Mouse (Mus musculus): ENCODE results near the gene Dhrs9. TPM values are rescaled to one million over a fixed set of nuclear protein-coding genes. Genes with fewer than 3 reads are reported as not detected.

Gene Dhrs9
- polyA plus RNA-seq, 1 experiment from 2014 or later: not detected

DNA sequence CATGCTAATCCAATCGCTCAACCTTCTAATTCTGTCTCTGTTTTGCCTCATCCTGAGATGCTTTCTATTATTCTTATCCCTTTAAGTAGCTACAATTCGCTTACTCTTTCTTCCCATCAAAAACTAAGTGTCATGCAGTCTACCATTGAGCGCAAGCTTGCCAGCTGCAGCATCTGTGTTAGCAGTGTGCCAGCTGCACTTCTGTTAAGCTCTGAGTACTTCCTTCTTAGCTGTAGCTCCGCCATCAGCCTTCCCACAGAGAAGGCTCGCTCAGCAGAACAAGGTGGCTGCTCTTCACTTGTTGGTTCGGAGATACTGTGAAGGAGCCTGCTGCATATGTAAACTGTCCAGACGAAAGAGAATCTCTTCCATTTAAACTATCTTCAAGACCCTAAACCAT is 22.1 kb downstream of the Dhrs9 start:
- WGBS: 91% methylated on average over 7 of the region's 7 CpGs
- no peak for ATAC-seq (ENCODE audit: low read depth)

DNA sequence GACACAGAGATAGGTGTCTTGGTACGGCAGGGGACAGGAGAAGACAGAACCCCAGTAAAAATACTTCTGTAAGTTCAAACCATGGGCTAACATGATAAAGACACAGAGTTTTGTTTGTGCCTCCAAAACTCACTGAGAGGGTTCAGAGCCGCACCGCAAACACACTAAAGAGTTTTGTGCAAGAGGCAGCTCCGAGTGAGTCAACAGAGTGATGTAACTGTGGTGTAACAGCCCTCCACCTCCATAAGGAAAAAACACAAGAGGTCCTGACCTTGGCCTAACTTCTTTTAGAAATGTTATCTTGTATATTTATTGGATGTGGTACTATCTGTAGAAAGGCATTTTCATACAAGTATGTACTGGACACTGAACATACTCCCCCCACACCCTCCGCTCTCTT is 25.4 kb downstream of the Dhrs9 start:
- no peak overlapping the region for H3K4me3 ChIP-seq (ENCODE audit: low read depth, low read length)
- H3K9ac ChIP-seq (replicated peaks; ENCODE audit: low read depth, low read length): no peak overlapping the region
- H3K4me1 ChIP-seq (ENCODE audit: control insufficient read depth, insufficient read depth, low read length): no peaks in the 10 kb centered on the region
- H3K27ac ChIP-seq (ENCODE audit: low read depth, low read length): no peak overlapping the region
- no peaks in the 10 kb centered on the region for H3K36me3 ChIP-seq (ENCODE audit: control insufficient read depth, insufficient read depth, low read length)
- 95% methylated on average over 5 of the region's 5 CpGs for WGBS
- no peak for ATAC-seq (ENCODE audit: low read depth)
- no peak overlapping the region for H3K4me2 ChIP-seq (ENCODE audit: low read depth, low read length)
- H3K9me3 ChIP-seq (ENCODE audit: control insufficient read depth, low read length): no peaks in the 10 kb centered on the region
- no peaks in the 10 kb centered on the region for H3K27me3 ChIP-seq (ENCODE audit: control insufficient read depth, insufficient read depth, low read length)

More for the DNA sequence above, 22.1 kb downstream of the Dhrs9 start:
- Histone ChIP-seq H3K9ac (replicated peaks; ENCODE audit: low read depth, low read length) (no peak overlapping the region), H3K27ac (ENCODE audit: low read depth, low read length) (no peak overlapping the region), H3K27me3 (ENCODE audit: control insufficient read depth, insufficient read depth, low read length) (no peaks in the 10 kb centered on the region), H3K4me2 (ENCODE audit: low read depth, low read length) (no peak overlapping the region), H3K36me3 (ENCODE audit: control insufficient read depth, insufficient read depth, low read length) (no peaks in the 10 kb centered on the region), H3K4me1 (ENCODE audit: control insufficient read depth, insufficient read depth, low read length) (no peaks in the 10 kb centered on the region), H3K4me3 (ENCODE audit: low read depth, low read length) (no peak overlapping the region), H3K9me3 (ENCODE audit: control insufficient read depth, low read length) (no peaks in the 10 kb centered on the region)

DNA sequence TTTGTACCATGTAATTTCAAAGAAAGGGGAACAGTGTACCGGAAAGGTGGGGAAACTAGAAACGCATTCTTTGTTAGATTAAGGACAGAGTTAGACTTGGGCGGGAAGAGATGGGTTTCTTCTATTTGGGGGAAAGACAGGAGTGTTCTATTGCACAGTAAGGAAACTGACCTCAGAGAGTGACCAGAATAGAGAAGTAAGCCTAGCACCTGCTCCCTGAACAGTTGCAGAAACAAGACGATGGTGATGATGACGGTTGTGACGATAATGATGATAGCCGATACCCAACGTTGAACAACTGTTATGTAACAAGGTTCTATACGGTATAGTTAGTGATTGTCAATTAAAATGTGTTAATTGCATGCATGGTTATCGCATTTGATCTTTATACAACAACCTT is 34.3 kb downstream of the Dhrs9 start:
- Histone ChIP-seq H3K4me1 (ENCODE audit: control insufficient read depth, insufficient read depth, low read length) (peaks cover 4% of the 10 kb centered on the region; the same call in 1 of the 2 replicates), H3K36me3 (ENCODE audit: control insufficient read depth, insufficient read depth, low read length) (no peaks in the 10 kb centered on the region), H3K4me2 (ENCODE audit: low read depth, low read length) (no peak overlapping the region), H3K4me3 (ENCODE audit: low read depth, low read length) (no peak overlapping the region), H3K27ac (ENCODE audit: low read depth, low read length) (no peak overlapping the region), H3K9me3 (ENCODE audit: control insufficient read depth, low read length) (no peaks in the 10 kb centered on the region), H3K9ac (replicated peaks; ENCODE audit: low read depth, low read length) (no peak overlapping the region), H3K27me3 (ENCODE audit: control insufficient read depth, insufficient read depth, low read length) (no peaks in the 10 kb centered on the region)
- 96% methylated on average over 10 of the region's 10 CpGs for WGBS
- no peak for ATAC-seq (ENCODE audit: low read depth)

DNA sequence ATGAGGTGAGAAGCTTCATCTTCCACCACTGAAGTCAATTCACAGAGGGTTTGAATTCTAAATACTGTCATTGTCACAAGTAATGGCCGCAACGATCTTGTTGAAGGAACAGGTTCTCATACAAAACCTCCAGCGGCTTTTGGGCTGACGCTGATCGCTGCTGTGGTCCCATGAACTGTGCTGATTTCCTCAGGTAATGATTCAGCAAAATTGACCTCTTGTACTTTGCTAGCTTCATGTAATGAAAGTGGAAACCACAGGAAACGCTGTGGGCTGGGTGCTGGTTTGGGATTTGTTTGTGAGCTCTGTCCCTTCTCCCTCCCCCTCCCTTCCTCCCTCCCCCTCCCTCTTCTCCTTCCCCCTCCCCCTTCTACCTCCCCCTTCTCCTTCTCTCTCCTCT is 34.8 kb downstream of the Dhrs9 start:
- H3K36me3 ChIP-seq (ENCODE audit: control insufficient read depth, insufficient read depth, low read length): no peaks in the 10 kb centered on the region
- H3K27ac ChIP-seq (ENCODE audit: low read depth, low read length): no peak overlapping the region
- no peak overlapping the region for H3K9ac ChIP-seq (replicated peaks; ENCODE audit: low read depth, low read length)
- H3K27me3 ChIP-seq (ENCODE audit: control insufficient read depth, insufficient read depth, low read length): no peaks in the 10 kb centered on the region
- WGBS: 93% methylated on average over 6 of the region's 6 CpGs
- no peaks in the 10 kb centered on the region for H3K9me3 ChIP-seq (ENCODE audit: control insufficient read depth, low read length)
- H3K4me3 ChIP-seq (ENCODE audit: low read depth, low read length): no peak overlapping the region
- H3K4me1 ChIP-seq (ENCODE audit: control insufficient read depth, insufficient read depth, low read length): peaks cover 4% of the 10 kb centered on the region; the same call in 1 of the 2 replicates
- no peak overlapping the region for H3K4me2 ChIP-seq (ENCODE audit: low read depth, low read length)
- ATAC-seq (ENCODE audit: low read depth): no peak

DNA sequence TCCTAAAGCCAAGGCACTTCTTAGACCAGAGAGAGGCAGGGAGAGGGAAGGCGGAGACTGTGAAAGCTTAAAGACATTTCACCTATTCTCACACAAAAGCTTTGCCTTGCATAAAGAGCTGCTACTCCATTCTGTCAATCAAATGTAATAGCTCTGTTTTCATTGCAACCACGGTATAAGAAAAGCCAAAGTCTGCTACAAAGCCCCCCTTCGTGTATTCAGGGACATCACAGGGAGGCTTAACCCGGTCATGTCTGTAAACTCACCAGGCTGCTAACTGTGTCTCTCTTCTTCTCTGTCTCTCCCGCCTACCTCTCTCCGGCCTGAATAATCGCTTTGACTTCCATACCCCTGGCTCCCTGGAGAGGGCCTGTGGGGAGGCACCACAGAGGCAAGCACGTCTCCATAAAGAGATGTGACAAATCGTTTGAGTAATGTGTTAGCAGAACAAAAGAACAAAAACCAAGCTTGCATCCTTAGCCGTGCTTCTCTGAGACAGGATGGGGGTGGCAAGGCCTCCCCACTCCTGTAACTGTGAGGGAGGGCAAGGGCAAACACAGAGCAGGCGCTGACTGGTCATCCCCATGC is 38.1 kb downstream of the Dhrs9 start:
- WGBS: 4% methylated on average over 11 of the region's 11 CpGs
- no peak overlapping the region for H3K27ac ChIP-seq (ENCODE audit: low read depth, low read length)

DNA sequence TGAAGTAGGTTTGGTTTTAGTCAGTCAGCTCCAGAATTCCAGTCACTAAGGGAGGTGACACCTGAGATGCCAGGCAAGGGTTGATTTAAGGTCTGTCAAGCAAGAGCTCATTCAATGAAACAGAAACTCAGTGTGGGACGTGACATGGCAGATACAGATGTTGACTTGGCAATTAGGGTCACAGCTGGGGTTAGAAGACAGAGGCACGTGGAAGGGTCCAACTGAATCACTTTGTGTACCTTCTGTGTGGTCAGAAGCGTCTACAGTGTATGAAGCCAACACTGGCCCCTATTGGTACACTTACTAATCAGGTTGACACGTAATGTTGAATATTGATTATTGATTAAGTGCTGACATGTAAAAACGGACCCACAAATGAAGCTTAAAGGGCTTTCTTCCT is 44.6 kb downstream of the Dhrs9 start:
- H3K27ac ChIP-seq (ENCODE audit: low read depth, low read length): no peak overlapping the region
- H3K36me3 ChIP-seq (ENCODE audit: control insufficient read depth, insufficient read depth, low read length): no peaks in the 10 kb centered on the region
- WGBS: 65% methylated on average over 5 of the region's 5 CpGs
- no peaks in the 10 kb centered on the region for H3K4me1 ChIP-seq (ENCODE audit: control insufficient read depth, insufficient read depth, low read length)
- no peaks in the 10 kb centered on the region for H3K27me3 ChIP-seq (ENCODE audit: control insufficient read depth, insufficient read depth, low read length)
- no peaks in the 10 kb centered on the region for H3K9me3 ChIP-seq (ENCODE audit: control insufficient read depth, low read length)
- H3K4me2 ChIP-seq (ENCODE audit: low read depth, low read length): no peak overlapping the region
- no peak overlapping the region for H3K9ac ChIP-seq (replicated peaks; ENCODE audit: low read depth, low read length)
- no peak for ATAC-seq (ENCODE audit: low read depth)
- no peak overlapping the region for H3K4me3 ChIP-seq (ENCODE audit: low read depth, low read length)

More for the DNA sequence above, 38.1 kb downstream of the Dhrs9 start:
- ATAC-seq (ENCODE audit: low read depth): peak; percentile 85
- no peak overlapping the region for H3K4me3 ChIP-seq (ENCODE audit: low read depth, low read length)
- H3K4me1 ChIP-seq (ENCODE audit: control insufficient read depth, insufficient read depth, low read length): peaks cover 4% of the 10 kb centered on the region; the same call in 1 of the 2 replicates
- no peaks in the 10 kb centered on the region for H3K36me3 ChIP-seq (ENCODE audit: control insufficient read depth, insufficient read depth, low read length)
- no peaks in the 10 kb centered on the region for H3K9me3 ChIP-seq (ENCODE audit: control insufficient read depth, low read length)
- 0 out of 2 replicates have a peak overlapping the region, but pooled peaks have one; percentile 3 for H3K4me2 ChIP-seq (ENCODE audit: low read depth, low read length)
- no peak overlapping the region for H3K9ac ChIP-seq (replicated peaks; ENCODE audit: low read depth, low read length)
- no peaks in the 10 kb centered on the region for H3K27me3 ChIP-seq (ENCODE audit: control insufficient read depth, insufficient read depth, low read length)

DNA sequence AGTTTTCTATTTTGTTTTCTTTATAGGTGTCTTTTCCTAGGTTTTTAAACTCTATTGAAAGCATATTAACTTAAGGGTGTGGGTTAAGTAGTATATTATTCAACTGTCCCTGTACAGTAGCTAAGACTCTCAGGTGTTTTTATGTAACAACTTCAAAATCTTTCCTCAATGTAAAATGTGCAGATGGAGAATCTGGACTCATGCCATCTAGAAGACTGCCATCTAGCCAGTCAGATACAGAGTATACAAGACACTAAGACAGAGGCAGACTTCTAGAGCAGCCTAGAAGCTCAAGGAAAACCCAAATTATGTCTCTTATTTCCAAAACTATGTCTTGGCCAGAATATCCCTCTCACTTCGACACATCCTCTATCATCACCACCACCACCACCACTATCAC is 45.8 kb downstream of the Dhrs9 start:
- H3K4me2 ChIP-seq (ENCODE audit: low read depth, low read length): no peak overlapping the region
- no peaks in the 10 kb centered on the region for H3K9me3 ChIP-seq (ENCODE audit: control insufficient read depth, low read length)
- ATAC-seq (ENCODE audit: low read depth): no peak
- H3K36me3 ChIP-seq (ENCODE audit: control insufficient read depth, insufficient read depth, low read length): no peaks in the 10 kb centered on the region
- no peaks in the 10 kb centered on the region for H3K4me1 ChIP-seq (ENCODE audit: control insufficient read depth, insufficient read depth, low read length)
- 95% methylated on average over 1 of the region's 1 CpGs for WGBS
- no peak overlapping the region for H3K9ac ChIP-seq (replicated peaks; ENCODE audit: low read depth, low read length)
- no peak overlapping the region for H3K4me3 ChIP-seq (ENCODE audit: low read depth, low read length)
- no peak overlapping the region for H3K27ac ChIP-seq (ENCODE audit: low read depth, low read length)
- no peaks in the 10 kb centered on the region for H3K27me3 ChIP-seq (ENCODE audit: control insufficient read depth, insufficient read depth, low read length)

DNA sequence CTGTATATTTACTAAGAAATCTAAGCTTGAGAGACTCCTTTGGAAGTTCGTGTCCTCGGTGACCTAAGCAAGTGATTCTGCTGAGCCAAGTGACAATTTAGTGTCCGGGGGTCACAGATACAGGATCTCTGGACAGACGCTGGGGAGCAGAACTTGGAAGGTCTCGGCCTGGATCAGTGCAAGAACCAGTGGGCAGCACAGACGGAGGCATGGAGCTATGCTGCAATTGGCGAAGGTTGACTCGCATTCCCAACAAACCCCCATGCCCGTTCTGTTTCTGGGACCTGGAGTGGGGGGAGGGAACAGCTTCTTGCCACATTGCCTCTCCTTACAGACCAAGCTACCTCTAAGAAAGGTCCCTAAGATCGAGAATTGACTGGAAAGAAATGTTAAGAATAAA is 46.9 kb downstream of the Dhrs9 start:
- no peak overlapping the region for H3K9ac ChIP-seq (replicated peaks; ENCODE audit: low read depth, low read length)
- H3K4me3 ChIP-seq (ENCODE audit: low read depth, low read length): no peak overlapping the region
- no peak for ATAC-seq (ENCODE audit: low read depth)
- no peaks in the 10 kb centered on the region for H3K4me1 ChIP-seq (ENCODE audit: control insufficient read depth, insufficient read depth, low read length)
- no peaks in the 10 kb centered on the region for H3K9me3 ChIP-seq (ENCODE audit: control insufficient read depth, low read length)
- no peaks in the 10 kb centered on the region for H3K27me3 ChIP-seq (ENCODE audit: control insufficient read depth, insufficient read depth, low read length)
- no peaks in the 10 kb centered on the region for H3K36me3 ChIP-seq (ENCODE audit: control insufficient read depth, insufficient read depth, low read length)
- WGBS: 92% methylated on average over 10 of the region's 10 CpGs
- H3K4me2 ChIP-seq (ENCODE audit: low read depth, low read length): no peak overlapping the region
- H3K27ac ChIP-seq (ENCODE audit: low read depth, low read length): no peak overlapping the region

DNA sequence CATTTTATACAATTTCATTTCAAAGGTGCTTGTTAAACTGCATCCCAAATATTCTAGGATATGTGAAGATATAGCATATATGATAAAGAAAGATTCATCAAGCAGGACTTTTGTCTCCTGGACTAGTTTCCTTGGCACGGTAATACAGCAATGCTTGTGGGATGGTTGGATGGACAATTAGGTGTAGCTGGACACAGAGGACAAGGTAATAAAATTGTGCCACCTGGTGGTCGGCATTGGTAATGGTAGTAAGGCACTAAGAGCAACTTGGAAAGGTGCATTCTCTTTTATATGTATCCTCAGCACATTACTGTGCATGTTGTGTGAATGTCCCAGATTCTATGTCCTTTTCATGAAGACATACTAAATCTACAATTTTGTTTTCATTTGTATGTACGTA is 47.9 kb downstream of the Dhrs9 start:
- Histone ChIP-seq H3K27ac (ENCODE audit: low read depth, low read length) (no peak overlapping the region), H3K27me3 (ENCODE audit: control insufficient read depth, insufficient read depth, low read length) (no peaks in the 10 kb centered on the region), H3K4me1 (ENCODE audit: control insufficient read depth, insufficient read depth, low read length) (no peaks in the 10 kb centered on the region), H3K4me2 (ENCODE audit: low read depth, low read length) (no peak overlapping the region), H3K9me3 (ENCODE audit: control insufficient read depth, low read length) (no peaks in the 10 kb centered on the region), H3K9ac (replicated peaks; ENCODE audit: low read depth, low read length) (no peak overlapping the region), H3K4me3 (ENCODE audit: low read depth, low read length) (no peak overlapping the region), H3K36me3 (ENCODE audit: control insufficient read depth, insufficient read depth, low read length) (no peaks in the 10 kb centered on the region)
- WGBS: 30% methylated on average over 3 of the region's 3 CpGs
- peak; percentile 79; the same call in 1 of the 2 replicates for ATAC-seq (ENCODE audit: low read depth)

All from neural tube, embryonic 14.5 days (tissue).